Mouse (Mus musculus) hindbrain, postnatal 0 days (tissue): ENCODE results near the gene Pif1. TPM values are rescaled to one million over a fixed set of nuclear protein-coding genes. Genes with fewer than 3 reads are reported as not detected.

Experiments
- ATAC-seq: fragments of 200-750 bp; cut with Nextera tagmentation; 2 replicates; pipeline ENCODE4 v1.8.0; 2017; ENCODE audit warnings: mild to moderate bottlenecking, moderate TSS enrichment, moderate library complexity
- DNase-seq: peaks from one replicate; pipeline ENCODE4 v3.0.0-alpha.2; 2015; ENCODE audit warnings: low spot score
- H3K27ac ChIP-seq: fragments of 300-500 bp; sonication (generic); 2 replicates; pipeline ENCODE4 v1.5.1; 2014; ENCODE audit warnings: mild to moderate bottlenecking
- H3K27me3 ChIP-seq: fragments of 300-500 bp; sonication (generic); 2 replicates; pipeline ENCODE4 v1.6.1; 2014; ENCODE audit warnings: low read length, mixed read lengths; ENCODE audit not compliant: insufficient read depth
- H3K36me3 ChIP-seq: fragments of 300-500 bp; sonication (generic); 2 replicates; pipeline ENCODE4 v1.6.1; 2014; ENCODE audit warnings: low read length, mixed read lengths; ENCODE audit not compliant: insufficient read depth
- H3K4me1 ChIP-seq: fragments of 300-500 bp; sonication (generic); 2 replicates; pipeline ENCODE4 v1.6.1; 2014; ENCODE audit warnings: antibody characterized with exemption, low read length, mixed read lengths; ENCODE audit not compliant: insufficient read depth
- H3K4me2 ChIP-seq: fragments of 300-500 bp; sonication (generic); 2 replicates; pipeline ENCODE4 v1.6.1; 2014; ENCODE audit warnings: low read depth, mild to moderate bottlenecking, low read length, moderate library complexity, mixed read lengths
- H3K4me3 ChIP-seq: fragments of 300-500 bp; sonication (generic); 2 replicates; pipeline ENCODE4 v1.5.1; 2014; ENCODE audit warnings: low read length
- H3K9ac ChIP-seq: fragments of 300-500 bp; sonication (generic); replicated peaks from 2 replicates; pipeline ENCODE4 v1.6.1; 2014; ENCODE audit warnings: mild to moderate bottlenecking, low read length, moderate library complexity, mixed read lengths
- H3K9me3 ChIP-seq: fragments of 300-500 bp; sonication (generic); 2 replicates; pipeline ENCODE4 v1.6.1; 2016; ENCODE audit warnings: low read length, mixed read lengths
- CTCF ChIP-seq: IDR thresholded peaks from 2 replicates; pipeline ENCODE4 v1.5.1; 2016; ENCODE audit warnings: antibody characterized with exemption, control low read depth, low read depth
- WGBS: fragments of 180-500 bp; shearing (Covaris S2); extraction: QIAGEN DNeasy Blood & Tissue Kit; methylation state at CpG from one replicate; pipeline ENCODE4 v1.1.7; 2014; 5-methylcytosine and 5-hydroxymethylcytosine counted together
- polyA plus RNA-seq: library from polyadenylated mRNA; unstranded; fragments of >200 nt; fragmentation: Nextera tagmentation; extraction: Ambion mirVana; gene quantifications from 2 replicates; pipeline ENCODE4 v1.2.1, GENCODE M21; 2015
- total RNA-seq: library from RNA; depleted of rRNA; stranded (reverse); fragments of >200 nt; gene quantifications from 2 replicates; pipeline ENCODE4 v1.2.3, GENCODE M21; 2014; rRNA removed

Gene Pif1
- total and polyA plus RNA-seq, 2 experiments from 2014 or later, result 2.4 to 15.2 TPM

DNA sequence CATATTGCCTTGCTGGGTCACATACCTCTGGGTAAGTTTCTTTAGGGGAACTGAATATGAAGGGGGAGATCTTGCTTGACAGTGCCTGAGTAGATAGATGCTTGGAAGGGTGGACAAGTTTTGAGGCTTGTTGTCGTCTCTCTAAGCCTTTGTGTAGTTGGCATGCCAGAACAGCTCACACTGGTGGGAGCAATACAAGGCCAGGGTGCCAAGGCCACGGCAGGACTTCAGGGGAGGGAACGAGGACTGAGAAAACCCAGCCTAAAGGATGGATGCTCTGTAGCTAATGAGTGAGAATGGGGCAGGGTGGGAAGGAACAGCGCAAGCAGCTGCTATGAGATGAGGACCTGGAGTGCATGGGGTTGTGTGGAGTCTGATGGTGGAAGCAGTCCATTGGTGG, 58.0 kb downstream of the Pif1 start:
- no peak overlapping the region for H3K4me2 ChIP-seq
- no peaks in the 10 kb centered on the region for H3K9me3 ChIP-seq
- no peak for TF ChIP-seq CTCF
- DNase-seq (no peak), ATAC-seq (no peak)
- no peak overlapping the region for H3K4me3 ChIP-seq
- no peak overlapping the region for H3K9ac ChIP-seq
- H3K27ac ChIP-seq, result no peak overlapping the region
- WGBS, result 80% methylated on average over 4 of the region's 4 CpGs
- H3K27me3 ChIP-seq, result no peaks in the 10 kb centered on the region
- H3K4me1 ChIP-seq, result no peaks in the 10 kb centered on the region
- H3K36me3 ChIP-seq, result no peaks in the 10 kb centered on the region

Other genes with a start within 250 kb of the Pif1 start
- gene Pdcd7, start 241.1 kb upstream of the Pif1 start, total RNA-seq, result 16.2 and 17.5 TPM in 2 replicates
- gene Pdcd7, start 241.1 kb upstream of the Pif1 start, polyA plus RNA-seq, result 8.6 and 10.2 TPM in 2 replicates
- 8.6 and 10.2 TPM in 2 replicates for gene Ubap1l, start 226.1 kb upstream of the Pif1 start, total RNA-seq
- 2.4 and 2.6 TPM in 2 replicates for gene Ubap1l, start 226.1 kb upstream of the Pif1 start, polyA plus RNA-seq
- 1.0 and 1.3 TPM in 2 replicates for gene Kbtbd13, start 195.5 kb upstream of the Pif1 start, total RNA-seq
- 0.46 and 0.50 TPM in 2 replicates for gene Kbtbd13, start 195.5 kb upstream of the Pif1 start, polyA plus RNA-seq
- 6.2 and 7.0 TPM in 2 replicates for gene Rasl12, start 188.7 kb upstream of the Pif1 start, total RNA-seq
- gene Rasl12, start 188.7 kb upstream of the Pif1 start, polyA plus RNA-seq, result 4.0 and 4.7 TPM in 2 replicates
- not detected in 2 replicates for gene Slc51b, start 164.2 kb upstream of the Pif1 start, total RNA-seq
- gene Slc51b, start 164.2 kb upstream of the Pif1 start, polyA plus RNA-seq, result not detected in 2 replicates
- 11.8 and 19.0 TPM in 2 replicates for gene Mtfmt, start 151.4 kb upstream of the Pif1 start, total RNA-seq
- 16.4 and 18.9 TPM in 2 replicates for gene Mtfmt, start 151.4 kb upstream of the Pif1 start, polyA plus RNA-seq
- 71.6 and 72.1 TPM in 2 replicates for gene Spg21, start 126.2 kb upstream of the Pif1 start, total RNA-seq
- 91.9 and 99.3 TPM in 2 replicates for gene Spg21, start 126.2 kb upstream of the Pif1 start, polyA plus RNA-seq
- gene Ankdd1a, start 67.0 kb upstream of the Pif1 start, total RNA-seq, result 3.7 and 5.9 TPM in 2 replicates
- 0.81 and 1.2 TPM in 2 replicates for gene Ankdd1a, start 67.0 kb upstream of the Pif1 start, polyA plus RNA-seq
- 12.7 and 17.9 TPM in 2 replicates for gene Plekho2, start 7.1 kb upstream of the Pif1 start, total RNA-seq
- 7.0 and 7.8 TPM in 2 replicates for gene Plekho2, start 7.1 kb upstream of the Pif1 start, polyA plus RNA-seq
- gene Rbpms2, start 42.5 kb downstream of the Pif1 start, total RNA-seq, result 3.3 and 5.9 TPM in 2 replicates
- 3.8 and 5.1 TPM in 2 replicates for gene Rbpms2, start 42.5 kb downstream of the Pif1 start, polyA plus RNA-seq
- 274 and 284 TPM in 2 replicates for gene Oaz2, start 80.8 kb downstream of the Pif1 start, total RNA-seq
- 365 and 387 TPM in 2 replicates for gene Oaz2, start 80.8 kb downstream of the Pif1 start, polyA plus RNA-seq
- gene Zfp609, start 240.4 kb downstream of the Pif1 start, total RNA-seq, result 8.9 and 10.2 TPM in 2 replicates
- gene Zfp609, start 240.4 kb downstream of the Pif1 start, polyA plus RNA-seq, result 4.1 and 5.6 TPM in 2 replicates